Mouse (Mus musculus) heart, embryonic 15.5 days (tissue): ENCODE measurements around the gene Crtc2. TPM values are rescaled to one million over a fixed set of nuclear protein-coding genes. Genes with fewer than 3 reads are reported as not detected.

Experiments used
- ATAC-seq: fragments of 200-750 bp; cut with Nextera tagmentation; replicated peaks from 2 replicates; pipeline ENCODE4 v1.8.0; 2017; ENCODE audit warnings: low read depth, moderate TSS enrichment; ENCODE audit not compliant: insufficient number of reproducible peaks, insufficient read depth, low FRiP score
- H3K27ac ChIP-seq: fragments of 300-500 bp; sonication (generic); 2 replicates; pipeline ENCODE4 v1.5.1; 2015; ENCODE audit warnings: mild to moderate bottlenecking, inconsistent platforms
- H3K27me3 ChIP-seq: fragments of 300-500 bp; sonication (generic); 2 replicates; pipeline ENCODE4 v1.6.1; 2015; ENCODE audit warnings: inconsistent platforms
- H3K36me3 ChIP-seq: fragments of 300-500 bp; sonication (generic); 2 replicates; pipeline ENCODE4 v1.6.1; 2015; ENCODE audit warnings: mild to moderate bottlenecking, inconsistent platforms
- H3K4me1 ChIP-seq: fragments of 300-500 bp; sonication (generic); replicated peaks from 2 replicates; pipeline ENCODE4 v1.6.1; 2015; ENCODE audit warnings: inconsistent platforms
- H3K4me2 ChIP-seq: fragments of 300-500 bp; sonication (generic); 2 replicates; pipeline ENCODE4 v1.6.1; 2015; ENCODE audit warnings: inconsistent platforms, mild to moderate bottlenecking, moderate library complexity
- H3K4me3 ChIP-seq: fragments of 300-500 bp; sonication (generic); 2 replicates; pipeline ENCODE4 v1.5.1; 2015; ENCODE audit warnings: mild to moderate bottlenecking, inconsistent platforms
- H3K9ac ChIP-seq: fragments of 300-500 bp; sonication (generic); 2 replicates; pipeline ENCODE4 v1.6.1; 2015; ENCODE audit warnings: mild to moderate bottlenecking, inconsistent platforms
- H3K9me3 ChIP-seq: fragments of 300-500 bp; sonication (generic); replicated peaks from 2 replicates; pipeline ENCODE4 v1.6.1; 2016; ENCODE audit warnings: inconsistent platforms
- WGBS: fragments of 180-500 bp; shearing (Covaris S2); methylation state at CpG from one replicate; pipeline ENCODE4 v1.1.7; 2015; ENCODE audit warnings: mixed read lengths; 5-methylcytosine and 5-hydroxymethylcytosine counted together
- polyA plus RNA-seq: library from polyadenylated mRNA; unstranded; fragments of >200 nt; fragmentation: Nextera tagmentation; extraction: Ambion mirVana; gene quantifications from 2 replicates; pipeline ENCODE4 v1.2.1, GENCODE M21; 2015

The Crtc2 gene
- 10.8 and 15.9 TPM in 2 replicates for polyA plus RNA-seq

- Histone ChIP-seq H3K9me3 (no peaks in the 10 kb centered on the region), H3K4me3 (peak within 1 kb of the TSS; percentile 97), H3K4me1 (peaks cover 23% of the 10 kb centered on the region), H3K27me3 (no peaks in the 10 kb centered on the region), H3K27ac (peak within 1 kb of the TSS; percentile 92), H3K4me2 (peak within 1 kb of the TSS; percentile 73), H3K36me3 (peaks cover 32% of the 10 kb centered on the region), H3K9ac (peak within 1 kb of the TSS; percentile 94)
- peak; percentile 98 for ATAC-seq
- 1% methylated on average over 40 of the region's 40 CpGs for WGBS
These were observed at the start of gene Crtc2 for GRCm38 (mm10) chr3:90253653-90254418. Crtc2 (plus strand) TSS chr3:90254163.

GRCm38 (mm10) chr3:90204582-90204981 is 49.4 kb upstream of the Crtc2 start:
- Histone ChIP-seq H3K27me3 (no peaks in the 10 kb centered on the region), H3K36me3 (peaks cover 11% of the 10 kb centered on the region), H3K9me3 (no peaks in the 10 kb centered on the region), H3K4me3 (no peak overlapping the region), H3K27ac (no peak overlapping the region), H3K9ac (no peak overlapping the region), H3K4me2 (no peak overlapping the region), H3K4me1 (peaks cover 9% of the 10 kb centered on the region)
- no peak for ATAC-seq
- WGBS: 96% methylated on average over 2 of the region's 2 CpGs

GRCm38 (mm10) chr3:90208662-90209061 is 45.3 kb upstream of the Crtc2 start:
- no peak for ATAC-seq
- H3K36me3 ChIP-seq: peaks cover 40% of the 10 kb centered on the region

GRCm38 (mm10) chr3:90209908-90210566 is 43.9 kb upstream of the Crtc2 start:
- Histone ChIP-seq H3K9ac (no peak overlapping the region), H3K27me3 (no peaks in the 10 kb centered on the region), H3K36me3 (peaks cover 40% of the 10 kb centered on the region), H3K27ac (no peak overlapping the region), H3K4me1 (peaks cover 33% of the 10 kb centered on the region), H3K4me2 (no peak overlapping the region), H3K4me3 (no peak overlapping the region), H3K9me3 (no peaks in the 10 kb centered on the region)
- 89% methylated on average over 5 of the region's 5 CpGs for WGBS
- ATAC-seq: no peak

More at GRCm38 (mm10) chr3:90208662-90209061, 45.3 kb upstream of the Crtc2 start:
- Histone ChIP-seq H3K4me1 (peaks cover 30% of the 10 kb centered on the region), H3K27ac (peak overlapping the region; percentile 13; the same call in 1 of the 2 replicates), H3K9me3 (no peaks in the 10 kb centered on the region), H3K4me3 (no peak overlapping the region), H3K4me2 (no peak overlapping the region), H3K9ac (no peak overlapping the region), H3K27me3 (no peaks in the 10 kb centered on the region)
- 74% methylated on average over 2 of the region's 2 CpGs for WGBS

GRCm38 (mm10) chr3:90211475-90212398 is 42.2 kb upstream of the Crtc2 start:
- H3K9ac ChIP-seq: peak overlapping the region; percentile 46
- H3K36me3 ChIP-seq: peaks cover 40% of the 10 kb centered on the region
- WGBS: 62% methylated on average over 13 of the region's 13 CpGs
- H3K4me3 ChIP-seq: peak overlapping the region; percentile 94
- peak overlapping the region; percentile 93 for H3K4me2 ChIP-seq
- no peak for ATAC-seq
- H3K9me3 ChIP-seq: no peaks in the 10 kb centered on the region
- peaks cover 33% of the 10 kb centered on the region for H3K4me1 ChIP-seq
- H3K27me3 ChIP-seq: no peaks in the 10 kb centered on the region
- peak overlapping the region; percentile 11; the same call in 1 of the 2 replicates for H3K27ac ChIP-seq

- H3K4me3 ChIP-seq: peak overlapping the region; percentile 94
- H3K9me3 ChIP-seq: no peaks in the 10 kb centered on the region
- peak overlapping the region; percentile 93 for H3K4me2 ChIP-seq
- no peaks in the 10 kb centered on the region for H3K27me3 ChIP-seq
- WGBS: 7% methylated on average over 5 of the region's 5 CpGs
- no peak for ATAC-seq
- H3K36me3 ChIP-seq: peaks cover 40% of the 10 kb centered on the region
- H3K27ac ChIP-seq: peak overlapping the region; percentile 91
- peak overlapping the region; percentile 89 for H3K9ac ChIP-seq
- H3K4me1 ChIP-seq: peaks cover 33% of the 10 kb centered on the region
These were observed 41.2 kb upstream of the Crtc2 start for GRCm38 (mm10) chr3:90212723-90213122.

GRCm38 (mm10) chr3:90213377-90213866 is 40.5 kb upstream of the Crtc2 start, which contains the start of the genes Rps27 and Rab13:
Rps27 (minus strand) TSS chr3:90213651.
Rab13 (plus strand) TSS chr3:90213695.
- H3K9me3 ChIP-seq: no peaks in the 10 kb centered on the region
- peak; percentile 93 for ATAC-seq
- WGBS: under 1% methylated on average over 42 of the region's 42 CpGs

GRCm38 (mm10) chr3:90213956-90214684 is 39.8 kb upstream of the Crtc2 start:
- H3K4me3 ChIP-seq: peak overlapping the region; percentile 94
- no peaks in the 10 kb centered on the region for H3K27me3 ChIP-seq
- peaks cover 32% of the 10 kb centered on the region for H3K36me3 ChIP-seq
- peak overlapping the region; percentile 93 for H3K4me2 ChIP-seq
- WGBS: 13% methylated on average over 12 of the region's 12 CpGs
- peaks cover 27% of the 10 kb centered on the region for H3K4me1 ChIP-seq
- peak overlapping the region; percentile 89; the same call in 1 of the 2 replicates for H3K9ac ChIP-seq
- no peaks in the 10 kb centered on the region for H3K9me3 ChIP-seq
- H3K27ac ChIP-seq: peak overlapping the region; percentile 91
- ATAC-seq: no peak

More at GRCm38 (mm10) chr3:90213377-90213866, 40.5 kb upstream of the Crtc2 start, which contains the start of the genes Rps27 and Rab13:
- no peaks in the 10 kb centered on the region for H3K27me3 ChIP-seq
- peak within 1 kb of the TSS; percentile 89 for H3K9ac ChIP-seq
- H3K4me2 ChIP-seq: peak within 1 kb of the TSS; percentile 93
- peaks cover 39% of the 10 kb centered on the region for H3K36me3 ChIP-seq
- H3K27ac ChIP-seq: peak within 1 kb of the TSS; percentile 91
- H3K4me1 ChIP-seq: peaks cover 33% of the 10 kb centered on the region
- peak within 1 kb of the TSS; percentile 94 for H3K4me3 ChIP-seq

GRCm38 (mm10) chr3:90215825-90216380 is 38.1 kb upstream of the Crtc2 start:
- Histone ChIP-seq H3K27me3 (no peaks in the 10 kb centered on the region), H3K4me1 (peaks cover 29% of the 10 kb centered on the region), H3K4me2 (no peak overlapping the region), H3K9ac (no peak overlapping the region), H3K9me3 (no peaks in the 10 kb centered on the region), H3K36me3 (peaks cover 17% of the 10 kb centered on the region), H3K27ac (no peak overlapping the region), H3K4me3 (no peak overlapping the region)
- no peak for ATAC-seq
- WGBS: 43% methylated on average over 1 of the region's 1 CpGs

- H3K9ac ChIP-seq: peak overlapping the region; percentile 76
- H3K9me3 ChIP-seq: no peaks in the 10 kb centered on the region
- peak overlapping the region; percentile 68 for H3K4me3 ChIP-seq
- no peaks in the 10 kb centered on the region for H3K27me3 ChIP-seq
- peaks cover 11% of the 10 kb centered on the region for H3K36me3 ChIP-seq
- WGBS: 18% methylated on average over 6 of the region's 6 CpGs
- peaks cover 27% of the 10 kb centered on the region for H3K4me1 ChIP-seq
- peak overlapping the region; percentile 82 for H3K4me2 ChIP-seq
- peak overlapping the region; percentile 87 for H3K27ac ChIP-seq
- ATAC-seq: no peak
These were observed 33.9 kb upstream of the Crtc2 start for GRCm38 (mm10) chr3:90220088-90220487.
